Mouse (Mus musculus): Measurements from ENCODE around the gene Stxbp6. TPM values are rescaled to one million over a fixed set of nuclear protein-coding genes. Genes with fewer than 3 reads are reported as not detected.

Stxbp6 gene
- total and polyA plus RNA-seq, 2 experiments from 2014 or later, result 18.6 to 19.3 TPM

DNA sequence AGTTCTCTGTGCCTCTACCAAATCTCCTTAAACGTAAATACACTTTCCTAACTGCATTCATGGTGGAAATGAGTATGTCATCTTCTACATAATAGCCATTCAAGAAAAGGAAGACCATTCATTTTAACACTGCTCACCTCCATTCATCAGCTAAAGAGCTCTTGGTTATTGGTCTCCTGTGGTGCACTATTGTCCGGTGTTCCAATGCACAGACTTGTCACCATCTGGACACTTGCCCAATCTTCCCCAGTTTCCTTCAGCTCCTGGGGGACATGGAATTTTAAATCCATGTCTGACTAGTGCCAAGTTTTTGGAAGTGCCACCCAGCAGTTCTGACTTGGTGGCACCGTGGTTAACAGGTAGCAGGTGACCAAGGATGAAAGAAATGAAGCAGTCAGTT, 54.5 kb downstream of the Stxbp6 start:
- no peak for ATAC-seq
- no peak overlapping the region for H3K4me2 ChIP-seq (ENCODE audit: low read depth, low read length)
- H3K36me3 ChIP-seq (ENCODE audit: insufficient read depth, low read length), result no peaks in the 10 kb centered on the region
- H3K27me3 ChIP-seq (ENCODE audit: insufficient read depth, low read length), result no peaks in the 10 kb centered on the region
- H3K9ac ChIP-seq (replicated peaks; ENCODE audit: low read length), result no peak overlapping the region
- DNase-seq (ENCODE audit: low spot score), result peak; percentile 20
- H3K27ac ChIP-seq, result no peak overlapping the region
- no peaks in the 10 kb centered on the region for H3K4me1 ChIP-seq (ENCODE audit: insufficient read depth, low read length)
- H3K4me3 ChIP-seq (ENCODE audit: low read length), result no peak overlapping the region
- no peaks in the 10 kb centered on the region for H3K9me3 ChIP-seq (ENCODE audit: low read length)
- TF ChIP-seq CTCF (IDR thresholded peaks at IDR 0.05; ENCODE audit: low read depth), result no peak
- WGBS, result 36% methylated on average over 3 of the region's 3 CpGs

DNA sequence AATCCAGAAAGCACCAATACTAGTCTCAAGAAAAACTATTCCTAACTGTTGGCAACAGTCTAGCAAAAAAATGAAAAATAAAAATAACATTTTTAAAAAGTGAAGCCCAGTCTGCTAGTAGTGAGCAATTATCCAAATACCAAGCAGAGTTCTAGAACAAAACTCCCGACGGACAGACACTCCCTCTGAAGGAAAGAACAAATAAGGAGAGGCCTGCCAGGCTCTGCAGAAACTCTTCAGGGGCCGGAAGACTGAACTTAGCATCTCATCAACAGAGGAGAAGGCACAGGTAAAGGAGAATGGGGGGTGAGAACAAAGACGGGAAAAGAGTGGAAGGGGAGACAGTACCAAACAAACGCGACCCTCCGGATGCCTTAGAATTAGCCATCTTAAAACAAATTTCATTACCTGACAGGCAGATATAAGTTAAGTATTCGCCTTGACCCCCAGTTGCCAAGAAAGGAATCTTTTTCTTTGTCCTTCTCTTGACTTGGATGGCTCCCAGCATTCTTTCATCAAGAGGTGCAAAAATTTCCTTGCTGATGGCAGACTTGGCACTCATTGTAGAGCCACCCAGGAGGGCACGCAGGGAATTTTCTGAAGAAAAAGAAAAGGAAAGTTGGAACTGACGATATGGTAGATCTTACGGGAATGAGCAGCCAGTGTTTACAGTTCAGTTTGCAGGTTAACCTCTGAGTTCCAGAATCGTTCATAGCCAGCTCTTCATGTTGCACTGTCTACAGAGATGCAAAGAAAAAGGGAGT, 55.3 kb downstream of the Stxbp6 start:
- Histone ChIP-seq H3K4me3 (ENCODE audit: low read length) (no peak overlapping the region), H3K4me2 (ENCODE audit: low read depth, low read length) (no peak overlapping the region), H3K36me3 (ENCODE audit: insufficient read depth, low read length) (no peaks in the 10 kb centered on the region), H3K9me3 (ENCODE audit: low read length) (no peaks in the 10 kb centered on the region), H3K9ac (replicated peaks; ENCODE audit: low read length) (no peak overlapping the region), H3K27me3 (ENCODE audit: insufficient read depth, low read length) (no peaks in the 10 kb centered on the region), H3K27ac (no peak overlapping the region), H3K4me1 (ENCODE audit: insufficient read depth, low read length) (no peaks in the 10 kb centered on the region)
- DNase-seq (ENCODE audit: low spot score) (no peak), ATAC-seq (no peak)
- WGBS, result 60% methylated on average over 12 of the region's 12 CpGs
- no peak for TF ChIP-seq CTCF (IDR thresholded peaks at IDR 0.05; ENCODE audit: low read depth)

DNA sequence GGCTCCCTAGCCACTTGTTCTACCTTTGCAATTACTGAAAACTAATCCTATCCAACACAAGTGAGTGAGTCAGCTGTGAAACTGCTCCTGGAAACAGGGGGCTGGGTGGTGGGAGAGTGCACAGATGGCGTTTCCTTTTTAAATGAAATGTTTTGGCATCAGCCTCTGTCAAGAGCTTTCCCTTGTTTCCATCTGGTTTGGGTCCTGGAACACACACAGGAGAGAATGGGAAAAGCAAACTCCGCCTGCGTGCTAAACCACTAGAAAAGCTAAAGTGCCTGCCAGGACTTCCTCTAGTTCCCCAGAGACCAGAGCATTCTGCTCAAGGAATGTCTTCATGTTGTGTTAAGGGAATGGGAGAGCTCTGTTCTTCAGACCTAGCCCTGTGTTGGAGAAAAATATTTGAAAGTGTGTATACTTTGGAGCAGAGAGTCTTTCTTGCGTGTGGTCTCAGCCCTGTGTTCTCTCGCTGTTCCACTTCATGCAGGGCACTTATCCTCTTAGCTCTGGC, 61.2 kb downstream of the Stxbp6 start:
- no peak for TF ChIP-seq CTCF (IDR thresholded peaks at IDR 0.05; ENCODE audit: low read depth)
- peak overlapping the region; percentile 49 for H3K27ac ChIP-seq
- no peaks in the 10 kb centered on the region for H3K9me3 ChIP-seq (ENCODE audit: low read length)
- no peak overlapping the region for H3K4me3 ChIP-seq (ENCODE audit: low read length)
- H3K27me3 ChIP-seq (ENCODE audit: insufficient read depth, low read length), result no peaks in the 10 kb centered on the region
- 0 out of 2 replicates have a peak overlapping the region, but pooled peaks have one; percentile 5 for H3K4me2 ChIP-seq (ENCODE audit: low read depth, low read length)
- peak; percentile 92 for ATAC-seq
- no peaks in the 10 kb centered on the region for H3K36me3 ChIP-seq (ENCODE audit: insufficient read depth, low read length)
- 38% methylated on average over 5 of the region's 5 CpGs for WGBS
- no peaks in the 10 kb centered on the region for H3K4me1 ChIP-seq (ENCODE audit: insufficient read depth, low read length)
- H3K9ac ChIP-seq (replicated peaks; ENCODE audit: low read length), result no peak overlapping the region
- peak; percentile 80 for DNase-seq (ENCODE audit: low spot score)

DNA sequence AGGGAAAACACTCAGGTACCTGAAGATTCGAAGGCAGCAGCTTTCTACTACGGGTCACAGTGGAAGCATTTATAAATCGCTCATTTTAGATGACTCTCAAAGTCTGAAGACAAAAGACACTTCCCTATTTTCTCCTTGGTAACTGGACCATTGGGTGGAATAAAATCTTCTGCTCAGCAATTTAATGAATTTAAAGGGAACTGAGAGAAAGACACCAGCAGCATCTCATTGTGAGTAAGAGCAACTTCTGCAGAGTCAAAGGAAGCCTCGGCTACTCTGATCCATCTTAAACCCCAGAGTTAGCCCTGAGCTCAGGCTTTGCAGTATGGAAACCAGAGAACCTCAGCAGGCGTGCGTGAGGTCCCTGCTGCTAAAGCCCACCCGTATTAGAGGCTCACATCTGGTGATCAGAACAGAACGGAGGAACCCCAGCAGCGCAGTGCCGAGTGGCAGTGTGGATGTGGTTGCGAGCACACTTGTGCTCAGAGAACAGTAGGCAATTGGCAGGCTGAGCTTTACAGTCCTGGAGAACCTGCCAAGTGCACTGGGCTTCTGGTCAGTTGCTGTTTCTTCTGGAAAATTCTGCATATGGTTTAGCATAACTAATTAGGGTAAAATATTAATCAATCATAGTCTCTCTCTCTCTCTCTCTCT, 62.9 kb downstream of the Stxbp6 start:
- H3K36me3 ChIP-seq (ENCODE audit: insufficient read depth, low read length), result no peaks in the 10 kb centered on the region
- DNase-seq (ENCODE audit: low spot score) (peak; percentile 63), ATAC-seq (peak; percentile 75)
- 0 out of 2 replicates have a peak overlapping the region, but pooled peaks have one; percentile 8 for H3K4me2 ChIP-seq (ENCODE audit: low read depth, low read length)
- no peaks in the 10 kb centered on the region for H3K9me3 ChIP-seq (ENCODE audit: low read length)
- H3K27me3 ChIP-seq (ENCODE audit: insufficient read depth, low read length), result no peaks in the 10 kb centered on the region
- no peak overlapping the region for H3K4me3 ChIP-seq (ENCODE audit: low read length)
- H3K9ac ChIP-seq (replicated peaks; ENCODE audit: low read length), result no peak overlapping the region
- H3K27ac ChIP-seq, result peak overlapping the region; percentile 5; the same call in 1 of the 2 replicates
- TF ChIP-seq CTCF (IDR thresholded peaks at IDR 0.05; ENCODE audit: low read depth), result no peak
- no peaks in the 10 kb centered on the region for H3K4me1 ChIP-seq (ENCODE audit: insufficient read depth, low read length)
- 55% methylated on average over 11 of the region's 11 CpGs for WGBS

DNA sequence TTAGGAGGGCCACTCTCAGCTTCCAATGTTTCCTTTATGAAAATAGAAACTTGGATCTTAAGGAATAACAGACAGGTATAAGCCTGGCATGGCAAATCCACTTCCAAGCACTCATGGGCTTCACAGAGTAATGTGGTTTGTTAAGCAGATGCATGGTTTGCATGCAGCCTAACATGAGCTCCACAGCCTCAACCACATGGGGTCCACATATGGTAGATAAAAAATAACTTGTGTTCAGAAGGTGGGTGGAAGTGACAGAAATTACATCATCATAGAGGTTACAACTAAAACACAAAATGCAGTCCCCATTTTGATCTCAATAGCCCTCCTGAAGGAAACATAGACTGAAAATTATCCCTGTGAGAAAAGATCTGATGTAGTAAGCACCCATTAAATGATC, 63.5 kb downstream of the Stxbp6 start:
- H3K27me3 ChIP-seq (ENCODE audit: insufficient read depth, low read length), result no peaks in the 10 kb centered on the region
- no peak overlapping the region for H3K4me2 ChIP-seq (ENCODE audit: low read depth, low read length)
- no peak overlapping the region for H3K9ac ChIP-seq (replicated peaks; ENCODE audit: low read length)
- no peaks in the 10 kb centered on the region for H3K36me3 ChIP-seq (ENCODE audit: insufficient read depth, low read length)
- no peak overlapping the region for H3K4me3 ChIP-seq (ENCODE audit: low read length)
- ATAC-seq (no peak), DNase-seq (ENCODE audit: low spot score) (no peak)
- TF ChIP-seq CTCF (IDR thresholded peaks at IDR 0.05; ENCODE audit: low read depth), result no peak
- H3K27ac ChIP-seq, result no peak overlapping the region
- H3K4me1 ChIP-seq (ENCODE audit: insufficient read depth, low read length), result no peaks in the 10 kb centered on the region
- H3K9me3 ChIP-seq (ENCODE audit: low read length), result no peaks in the 10 kb centered on the region

DNA sequence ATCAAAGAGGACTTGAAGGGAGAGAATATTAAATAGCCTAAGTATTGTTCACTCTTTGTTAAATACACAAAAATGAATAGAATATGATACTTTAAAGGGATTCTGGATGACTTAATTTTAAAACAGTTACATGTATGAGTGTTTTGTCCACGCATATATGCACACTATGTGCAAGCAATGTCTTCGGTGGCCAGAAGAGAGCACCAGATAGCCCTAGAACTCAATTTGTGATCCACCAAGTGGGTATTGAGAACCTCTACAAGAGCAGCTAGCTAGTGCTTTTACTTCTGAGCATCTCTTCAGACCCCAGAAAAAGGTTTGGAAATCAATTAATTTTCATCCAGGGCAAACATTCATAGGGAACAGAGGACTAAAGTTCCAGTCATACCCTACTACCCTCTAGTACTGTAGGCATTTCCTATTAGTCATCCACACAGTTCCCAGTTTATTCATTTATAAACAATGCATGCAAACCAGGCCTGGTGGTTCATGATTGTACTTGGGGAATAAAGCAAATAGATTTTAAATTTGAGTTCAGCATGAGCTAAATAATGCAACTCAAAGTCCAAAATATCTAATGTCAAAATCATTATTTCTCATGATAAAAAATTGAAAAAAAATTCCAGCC, 64.4 kb downstream of the Stxbp6 start:
- no peak for DNase-seq (ENCODE audit: low spot score)
- Histone ChIP-seq H3K27ac (no peak overlapping the region), H3K4me2 (ENCODE audit: low read depth, low read length) (no peak overlapping the region), H3K4me1 (ENCODE audit: insufficient read depth, low read length) (no peaks in the 10 kb centered on the region), H3K27me3 (ENCODE audit: insufficient read depth, low read length) (no peaks in the 10 kb centered on the region), H3K9ac (replicated peaks; ENCODE audit: low read length) (no peak overlapping the region), H3K4me3 (ENCODE audit: low read length) (no peak overlapping the region), H3K36me3 (ENCODE audit: insufficient read depth, low read length) (no peaks in the 10 kb centered on the region), H3K9me3 (ENCODE audit: low read length) (no peaks in the 10 kb centered on the region)
- TF ChIP-seq CTCF (IDR thresholded peaks at IDR 0.05; ENCODE audit: low read depth), result 0 out of 2 replicates have a peak, but pooled peaks have one; percentile 17
- no peak for ATAC-seq
- WGBS, result 92% methylated on average over 2 of the region's 2 CpGs

Data from hindbrain, postnatal 0 days (tissue).